Comparison of ENCODE assay signal across 7 mouse cellular contexts in the genomic region with DNA sequence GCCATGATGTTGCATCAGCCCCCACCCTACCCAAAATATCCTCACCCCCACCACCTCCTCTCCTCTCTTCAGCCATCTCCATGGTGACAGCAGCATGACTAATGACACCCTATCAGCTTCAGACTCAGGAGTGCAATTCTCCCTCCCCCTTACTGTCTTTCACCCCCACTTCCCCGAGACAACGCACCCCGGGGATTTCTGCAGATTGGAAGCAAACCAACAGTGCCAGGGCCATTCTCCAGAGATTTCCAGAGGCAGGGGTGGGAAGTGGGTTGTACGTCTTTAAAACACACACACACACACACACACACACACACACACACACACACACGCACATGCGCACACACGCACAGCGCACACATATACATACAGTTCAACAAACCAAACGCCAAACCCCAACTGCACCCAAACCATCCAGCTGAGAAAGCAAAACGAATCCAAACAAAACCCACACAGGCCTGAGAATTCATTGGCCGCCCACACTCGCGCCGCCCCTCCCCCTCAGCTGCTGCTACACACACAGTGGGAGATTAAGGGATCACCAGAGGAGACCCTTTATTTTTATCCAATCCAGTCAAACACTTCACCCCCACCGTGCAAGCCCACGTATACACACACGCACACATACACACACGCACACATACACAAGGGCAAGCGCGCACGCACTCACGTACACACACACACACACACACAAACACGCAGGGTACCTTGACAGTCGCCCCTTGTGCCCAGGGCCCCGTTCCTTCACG. TPM values are rescaled to one million over a fixed set of nuclear protein-coding genes. Genes with fewer than 3 reads are reported as not detected.
A peak's percentile ranks its signal among the peaks of the same experiment; 100 is the strongest.
DNase-seq lines count a peak whose midpoint lies in the region; ATAC-seq and TF ChIP-seq lines count a peak whose summit lies in the region.

No protein-coding gene starts in this region.

- peak overlapping the region; percentile 65 for H3K4me2 ChIP-seq in forebrain, postnatal 0 days (ENCODE audit: low read depth)
- peak overlapping the region; percentile 82 for H3K4me2 ChIP-seq in lung, embryonic 16.5 days (ENCODE audit: low read depth, low read length)

- no peaks in the 10 kb centered on the region for H3K9me3 ChIP-seq in forebrain, postnatal 0 days (ENCODE audit: low read length)
- no peaks in the 10 kb centered on the region for H3K9me3 ChIP-seq in lung, embryonic 16.5 days (ENCODE audit: control insufficient read depth, low read length)

- TF ChIP-seq POLR2A in cerebellum, adult 2 months (IDR thresholded peaks at IDR 0.05; ENCODE audit: borderline replicate concordance, insufficient read depth, low read length): 0 out of 2 replicates have a peak, but pooled peaks have one; percentile 13

- no peaks in the 10 kb centered on the region for H3K27me3 ChIP-seq in cerebellum, adult 2 months (ENCODE audit: control insufficient read depth, insufficient read depth, low read length)
- H3K27me3 ChIP-seq in forebrain, postnatal 0 days (ENCODE audit: insufficient read depth, low read length): no peaks in the 10 kb centered on the region
- no peaks in the 10 kb centered on the region for H3K27me3 ChIP-seq in lung, embryonic 16.5 days (ENCODE audit: control insufficient read depth, insufficient read depth, low read depth, low read length)

- H3K9ac ChIP-seq in forebrain, postnatal 0 days: peak overlapping the region; percentile 74
- peak overlapping the region; percentile 79 for H3K9ac ChIP-seq in lung, embryonic 16.5 days (ENCODE audit: low read length)

- H3K27ac ChIP-seq in cerebellum, adult 2 months (ENCODE audit: insufficient read depth, low read length): peak overlapping the region; percentile 93
- peak overlapping the region; percentile 90 for H3K27ac ChIP-seq in forebrain, postnatal 0 days (ENCODE audit: low read depth, low read length)
- peak overlapping the region; percentile 93 for H3K27ac ChIP-seq in lung, embryonic 16.5 days (ENCODE audit: low read length)

- H3K4me3 ChIP-seq in cerebellum, adult 2 months (replicated peaks; ENCODE audit: insufficient read depth, low read depth, low read length): peak overlapping the region; percentile 99
- peak overlapping the region; percentile 53 for H3K4me3 ChIP-seq in forebrain, postnatal 0 days (ENCODE audit: low read depth, low read length)
- H3K4me3 ChIP-seq in lung, embryonic 16.5 days (ENCODE audit: low read length): peak overlapping the region; percentile 74

- peaks cover 26% of the 10 kb centered on the region for H3K4me1 ChIP-seq in cerebellum, adult 2 months (ENCODE audit: control insufficient read depth, insufficient read depth, low read length)
- H3K4me1 ChIP-seq in forebrain, postnatal 0 days (ENCODE audit: insufficient read depth): peaks cover 47% of the 10 kb centered on the region
- H3K4me1 ChIP-seq in lung, embryonic 16.5 days (replicated peaks; ENCODE audit: control insufficient read depth, insufficient read depth, low read length): peaks cover 62% of the 10 kb centered on the region

- peak; percentile 86 for DNase-seq in NIH3T3 (ENCODE audit: low read depth)
- peak; percentile 74 to 75 for DNase-seq in cerebellum, adult 2 months
- DNase-seq in forebrain, postnatal 0 days: peak; percentile 84
- DNase-seq in heart, postnatal 4 days: peak; percentile 82
- DNase-seq in layer of hippocampus, adult 9-11 months: peak; percentile 91
- DNase-seq in right cerebral cortex, postnatal 14 days: peak; percentile 89

- TF ChIP-seq CTCF in cerebellum, adult 2 months (IDR thresholded peaks at IDR 0.05; ENCODE audit: borderline replicate concordance, insufficient read depth, low read depth, low read length): no peak
- TF ChIP-seq CTCF in forebrain, postnatal 0 days (IDR thresholded peaks at IDR 0.05; ENCODE audit: low read depth): no peak

- peak; percentile 71 for ATAC-seq in forebrain, postnatal 0 days
- peak; percentile 55 for ATAC-seq in lung, embryonic 16.5 days (ENCODE audit: low read depth)

- under 1% methylated on average over 26 of the region's 26 CpGs for WGBS in cerebellum, adult 2 months
- WGBS in forebrain, postnatal 0 days: 1% methylated on average over 26 of the region's 26 CpGs
- 5% methylated on average over 26 of the region's 26 CpGs for WGBS in lung, embryonic 16.5 days

- H3K36me3 ChIP-seq in forebrain, postnatal 0 days (ENCODE audit: insufficient read depth): peaks cover 13% of the 10 kb centered on the region; the same call in 1 of the 2 replicates
- H3K36me3 ChIP-seq in lung, embryonic 16.5 days (ENCODE audit: control insufficient read depth, insufficient read depth, low read length): peaks cover 7% of the 10 kb centered on the region

RNA-seq across cellular contexts. Expression of a gene that starts 18.2 kb away (rescaled TPM):
- 22.5 and 24.7 TPM in 2 replicates for polyA plus RNA-seq in cerebellum, adult 2 months (2012; rRNA removed)
- total RNA-seq in forebrain, postnatal 0 days (2014; rRNA removed): 23.2 and 27.7 TPM in 2 replicates
- polyA plus RNA-seq in forebrain, postnatal 0 days (2015; fragmentation: Nextera tagmentation; extraction: Ambion mirVana): 38.0 and 49.4 TPM in 2 replicates
- 10 to 100 TPM; 51.7 to 56.7 TPM for total RNA-seq in heart, postnatal 4 days (2021)
- polyA plus RNA-seq in lung, embryonic 16.5 days (2015; fragmentation: Nextera tagmentation; extraction: Ambion mirVana): 43.8 and 47.1 TPM in 2 replicates

Comparison
In these comparisons a context has a peak if more than half of its experiments do, and no peak if none do; other contexts are left out.
1. Peak in every context shown above with its lines: DNase-seq, ATAC-seq, H3K4me3 ChIP-seq and H3K27ac ChIP-seq.